Mouse (Mus musculus): ENCODE data around the gene Phlpp2.

- no peak for TF ChIP-seq CTCF (IDR thresholded peaks at IDR 0.05; ENCODE audit: extremely low read depth, insufficient read depth, insufficient read length, insufficient replicate concordance)
- TF ChIP-seq POLR2A (IDR thresholded peaks at IDR 0.05; ENCODE audit: low read depth, low read length) = no peak
These were observed 20.9 kb downstream of the Phlpp2 start for GRCm38 (mm10) chr8:109889211-109889610.
